Mouse (Mus musculus): ENCODE data around the gene Gtf3c2.

- no peak for TF ChIP-seq CTCF (IDR thresholded peaks at IDR 0.05; ENCODE audit: low read depth)
- no peak for TF ChIP-seq EP300 (IDR thresholded peaks at IDR 0.05; ENCODE audit: low read depth)
These were observed 15.1 kb downstream of the Gtf3c2 start for GRCm38 (mm10) chr5:31164878-31165277.

Data from liver, postnatal 0 days (tissue).